Mouse (Mus musculus) spleen, adult 2 months (tissue): ENCODE measurements around the gene Nrros.

ENCODE experiments used
- CTCF ChIP-seq: fragments of 200-500 bp; IDR thresholded peaks from 2 replicates; pipeline ENCODE4 v1.5.1; 2011; ENCODE audit warnings: mild to moderate bottlenecking, inconsistent platforms; ENCODE audit not compliant: insufficient read depth, insufficient read length, insufficient replicate concordance; ENCODE audit errors: extremely low read depth
- POLR2A ChIP-seq: fragments of 200-500 bp; IDR thresholded peaks from 2 replicates; pipeline ENCODE4 v1.6.1; 2011; ENCODE audit warnings: low read depth, low read length, inconsistent platforms

DNA sequence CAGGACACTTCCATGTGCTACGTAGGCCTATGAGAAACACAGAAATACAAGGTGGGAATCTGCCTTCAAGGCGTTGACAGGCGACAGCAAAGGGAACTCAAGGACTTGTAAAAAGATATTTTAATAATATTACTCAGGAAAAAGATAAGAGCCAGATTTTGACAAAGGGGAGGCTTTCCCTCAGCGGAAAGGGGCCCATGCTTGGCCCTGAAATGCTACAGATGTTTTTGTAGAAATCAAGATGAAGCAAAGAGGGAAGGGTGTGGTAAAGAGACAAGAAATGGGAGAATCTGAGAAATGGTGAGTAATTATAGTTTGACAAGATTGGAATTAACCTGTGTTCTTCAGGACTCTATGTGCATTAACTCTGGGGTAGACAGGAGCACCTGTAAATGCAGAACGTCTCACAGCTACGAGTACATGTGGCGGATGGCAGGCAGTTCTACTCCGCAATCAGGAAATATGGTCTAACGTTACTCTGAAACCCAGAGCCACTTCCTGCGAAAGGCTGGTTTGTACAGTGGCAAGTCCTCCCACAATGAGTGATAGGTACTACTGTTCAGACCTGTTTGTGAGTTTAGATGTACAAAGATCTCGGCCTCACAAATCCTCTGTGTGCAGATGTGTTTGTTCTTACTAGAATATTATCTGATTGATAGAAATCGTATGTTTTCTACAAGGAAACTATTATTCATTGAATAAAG, 57.9 kb downstream of the Nrros start:
- TF ChIP-seq CTCF (no peak), POLR2A (peak; percentile 27; the same call in 1 of the 2 replicates)
